Comparison of ENCODE assay signal across 11 mouse cellular contexts in the genomic region with DNA sequence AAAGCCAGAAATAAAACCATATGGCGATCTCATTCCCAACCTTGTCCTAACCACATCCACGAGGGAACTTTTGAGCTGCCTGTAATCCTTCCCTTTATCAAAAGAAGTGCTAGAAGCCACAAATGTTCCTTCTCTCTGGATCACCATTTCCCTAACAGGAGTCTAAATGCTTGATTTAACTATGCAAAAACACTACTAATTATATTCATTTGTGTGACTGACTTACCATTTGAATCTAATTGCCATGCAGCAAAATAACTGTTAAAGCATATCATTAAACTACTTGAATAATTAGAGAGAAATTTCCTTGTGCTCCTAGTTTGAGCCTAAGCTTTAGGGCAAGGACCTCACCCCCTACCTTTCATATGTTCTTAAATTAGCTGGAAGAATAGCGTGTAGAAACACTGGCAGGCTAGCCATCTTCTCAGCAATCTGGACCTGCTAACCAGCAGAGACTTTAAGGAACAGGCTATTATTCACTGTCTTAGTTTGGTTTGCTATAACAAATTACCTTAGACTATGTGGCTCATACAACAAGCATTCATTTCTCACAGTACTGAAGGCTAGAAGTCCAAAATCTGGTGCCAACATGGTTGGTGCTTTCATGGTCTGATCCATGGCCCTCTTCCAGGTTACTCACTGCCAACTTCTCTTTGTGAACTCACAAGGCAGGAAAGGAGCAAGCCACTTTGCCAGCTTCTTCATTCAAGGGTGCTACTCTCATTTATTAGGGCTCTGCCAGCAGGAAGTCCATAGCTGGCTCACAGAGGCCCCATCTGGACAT.
DNase-seq lines count a peak whose midpoint lies in the region; ATAC-seq lines count a peak whose summit lies in the region.
"Had no signal": no experiment of that assay in that cellular context is flagged by ENCODE, and none has a peak within 500 bp of the region (broad histone marks: within the 10 kb centered on the region; RNA-seq: fewer than 3 reads in every experiment).

No protein-coding gene starts in this region.

- DNase-seq in cerebellum, adult 11-12 months: peak; percentile 2
- no peak for DNase-seq in cerebellum, adult 8-10 months
- peak; percentile 61 for DNase-seq in hindbrain, embryonic 14.5 days (ENCODE audit: low spot score)
- DNase-seq in hindbrain, embryonic 11.5 days (ENCODE audit: low spot score): no peak
- DNase-seq in adrenal gland, postnatal 25 days: peak; percentile 2
- DNase-seq in layer of hippocampus, postnatal 36 days: peak; percentile 5 to 27
- DNase-seq in spleen, adult 12 weeks (ENCODE audit: low spot score): no peak
- no peak for DNase-seq in gastrocnemius, adult 8-10 months (ENCODE audit: low spot score in 2 of 2)
- DNase-seq: gastrocnemius, postnatal 25 days; kidney, adult 8-10 months had no signal

- H3K36me3 ChIP-seq in hindbrain, embryonic 14.5 days (replicated peaks; ENCODE audit: control insufficient read depth, insufficient read depth): no peaks in the 10 kb centered on the region
- H3K36me3 ChIP-seq in hindbrain, embryonic 11.5 days (ENCODE audit: control insufficient read depth, insufficient read depth, low read length): no peaks in the 10 kb centered on the region
- H3K36me3 ChIP-seq: limb, embryonic 12.5 days had no signal

- H3K4me2 ChIP-seq in hindbrain, embryonic 14.5 days (replicated peaks): no peak overlapping the region
- H3K4me2 ChIP-seq in hindbrain, embryonic 11.5 days (replicated peaks; ENCODE audit: low read depth, low read length): no peak overlapping the region
- H3K4me2 ChIP-seq: limb, embryonic 12.5 days had no signal

- no peak overlapping the region for H3K27ac ChIP-seq in hindbrain, embryonic 14.5 days
- H3K27ac ChIP-seq in hindbrain, embryonic 11.5 days (ENCODE audit: low read depth, low read length): no peak overlapping the region
- H3K27ac ChIP-seq: limb, embryonic 12.5 days had no signal

- no peaks in the 10 kb centered on the region for H3K9me3 ChIP-seq in hindbrain, embryonic 14.5 days (ENCODE audit: control insufficient read depth, low read length)
- H3K9me3 ChIP-seq in hindbrain, embryonic 11.5 days (ENCODE audit: control insufficient read depth, low read length): no peaks in the 10 kb centered on the region
- H3K9me3 ChIP-seq: limb, embryonic 12.5 days had no signal

- H3K9ac ChIP-seq in hindbrain, embryonic 14.5 days: no peak overlapping the region
- H3K9ac ChIP-seq in hindbrain, embryonic 11.5 days (ENCODE audit: low read depth, low read length): no peak overlapping the region
- H3K9ac ChIP-seq: limb, embryonic 12.5 days had no signal

- peak; percentile 83; the same call in 1 of the 2 replicates for ATAC-seq in hindbrain, embryonic 14.5 days (ENCODE audit: low FRiP score)
- ATAC-seq in hindbrain, embryonic 11.5 days (ENCODE audit: low FRiP score): no peak

- 79% methylated on average over 3 of the region's 3 CpGs for WGBS in hindbrain, embryonic 14.5 days
- WGBS in hindbrain, embryonic 11.5 days: 89% methylated on average over 3 of the region's 3 CpGs

- no peaks in the 10 kb centered on the region; the same call in 1 of the 2 replicates for H3K4me1 ChIP-seq in hindbrain, embryonic 14.5 days (replicated peaks; ENCODE audit: control insufficient read depth, insufficient read depth, low read length)
- no peaks in the 10 kb centered on the region for H3K4me1 ChIP-seq in hindbrain, embryonic 11.5 days (replicated peaks; ENCODE audit: control insufficient read depth, insufficient read depth, low read length)
- H3K4me1 ChIP-seq: limb, embryonic 12.5 days had no signal

- H3K4me3 ChIP-seq in hindbrain, embryonic 14.5 days (replicated peaks; ENCODE audit: low read length): no peak overlapping the region
- no peak overlapping the region for H3K4me3 ChIP-seq in hindbrain, embryonic 11.5 days (ENCODE audit: low read depth, low read length)
- H3K4me3 ChIP-seq: limb, embryonic 12.5 days had no signal

- H3K27me3 ChIP-seq in hindbrain, embryonic 14.5 days (ENCODE audit: control insufficient read depth, insufficient read depth, low read length): no peaks in the 10 kb centered on the region
- no peaks in the 10 kb centered on the region for H3K27me3 ChIP-seq in hindbrain, embryonic 11.5 days (ENCODE audit: control insufficient read depth, insufficient read depth, low read length)
- H3K27me3 ChIP-seq: limb, embryonic 12.5 days had no signal

Comparison
In these comparisons a context has a peak if more than half of its experiments do, and no peak if none do; other contexts are left out.
1. DNase-seq: peak in cerebellum, adult 11-12 months (single experiment), hindbrain, embryonic 14.5 days (single experiment), adrenal gland, postnatal 25 days (single experiment) and layer of hippocampus, postnatal 36 days (2 of 2); none in cerebellum, adult 8-10 months (single experiment), hindbrain, embryonic 11.5 days (single experiment), spleen, adult 12 weeks (single experiment) and gastrocnemius, adult 8-10 months (0 of 2).